Mouse (Mus musculus) adrenal gland, postnatal 36 days (tissue): ENCODE results near the gene Sowahb. TPM values are rescaled to one million over a fixed set of nuclear protein-coding genes. Genes with fewer than 3 reads are reported as not detected.

Source experiments
- DNase-seq, 2 experiments: peaks; one replicate each; pipeline ENCODE4 v3.0.0; 2021; ENCODE audit warnings: mixed read lengths in 1 of 2
- long read RNA-seq, 2 experiments: library from polyadenylated mRNA; stranded (forward); transcript quantifications; one replicate each; pipeline ENCODE4 v2.0.0; 2021; ENCODE audit warnings: borderline sequencing depth in 2 of 2
- total RNA-seq, 2 experiments: library from RNA; stranded (reverse); gene quantifications; 2 replicates each; pipeline ENCODE4 v1.2.3; 2021

Gene Sowahb
- not detected for total RNA-seq
- long read RNA-seq, experiment 1: 0 reads
- long read RNA-seq, experiment 2: 0 reads

- peak; percentile 55 to 63 for DNase-seq
Observed at GRCm38 (mm10) chr5:93044584-93045370, at the start of gene Sowahb. Gene Sowahb, minus strand, starts transcription at chr5:93045022.

GRCm38 (mm10) chr5:93093638-93094527, 49.1 kb upstream of the Sowahb start:
- peak; percentile 46 to 48 for DNase-seq

GRCm38 (mm10) chr5:93092857-93093622, 48.2 kb upstream of the Sowahb start, which contains the start of gene Sept11:
Gene Sept11, plus strand, starts transcription at chr5:93093437.
- DNase-seq: peak; percentile 95 to 97

GRCm38 (mm10) chr5:93092147-93092781, 47.4 kb upstream of the Sowahb start:
- DNase-seq: peak; percentile 37 to 47

- DNase-seq: no peak
Observed at GRCm38 (mm10) chr5:93091266-93091665, 46.4 kb upstream of the Sowahb start.

- no peak for DNase-seq
Observed at GRCm38 (mm10) chr5:93085900-93086299, 41.1 kb upstream of the Sowahb start.

GRCm38 (mm10) chr5:93085015-93085598, 40.3 kb upstream of the Sowahb start:
- peak; percentile 24 to 63 for DNase-seq

GRCm38 (mm10) chr5:93079596-93079995, 34.8 kb upstream of the Sowahb start:
- DNase-seq: no peak

- DNase-seq: no peak
Observed at GRCm38 (mm10) chr5:93077661-93078323, 33.0 kb upstream of the Sowahb start.

GRCm38 (mm10) chr5:93060865-93061264, 16.0 kb upstream of the Sowahb start:
- peak in 1 of 2 experiments; percentile 40 for DNase-seq

GRCm38 (mm10) chr5:93053606-93054397, 9.0 kb upstream of the Sowahb start:
- DNase-seq: no peak

- no peak for DNase-seq
Observed at GRCm38 (mm10) chr5:93051951-93052350, 7.1 kb upstream of the Sowahb start.

GRCm38 (mm10) chr5:93051041-93051440, 6.2 kb upstream of the Sowahb start:
- no peak for DNase-seq

- DNase-seq: no peak
Observed at GRCm38 (mm10) chr5:93049971-93050370, 5.1 kb upstream of the Sowahb start.

- no peak for DNase-seq
Observed at GRCm38 (mm10) chr5:93048481-93049240, 3.8 kb upstream of the Sowahb start.

GRCm38 (mm10) chr5:93046306-93046845, 1.6 kb upstream of the Sowahb start:
- DNase-seq: no peak

- DNase-seq: no peak
Observed at GRCm38 (mm10) chr5:93045371-93045714, 521 bp upstream of the Sowahb start.

- DNase-seq: no peak
Observed at GRCm38 (mm10) chr5:93043688-93044583, 886 bp downstream of the Sowahb start.
